Mouse (Mus musculus) MEL (cell line): Measurements from ENCODE around the gene Olfr417. TPM values are rescaled to one million over a fixed set of nuclear protein-coding genes. Genes with fewer than 3 reads are reported as not detected.

ENCODE experiments used
- DNase-seq: peaks from one replicate; pipeline ENCODE4 v3.0.0; 2011; ENCODE audit warnings: low read depth, low spot score
- H3K27ac ChIP-seq: 2 replicates; pipeline ENCODE4 v1.5.1; 2012; ENCODE audit warnings: low read depth, mild to moderate bottlenecking, control low read depth, low read length, moderate library complexity; ENCODE audit not compliant: control insufficient read depth
- H3K27me3 ChIP-seq, 2 experiments: fragments of 150-350 bp in 1 of 2; sonication (generic) in 1 of 2; 2 replicates each; pipeline ENCODE4 v1.6.1; 2012; ENCODE audit warnings: low read length in 2 of 2, mild to moderate bottlenecking in 2 of 2, improper control_type of control experiment in 1 of 2, moderate library complexity in 1 of 2; ENCODE audit not compliant: insufficient read depth in 2 of 2, control insufficient read depth in 1 of 2
- H3K36me3 ChIP-seq, 2 experiments: 2 replicates each; pipeline ENCODE4 v1.6.1; 2012 to 2014; ENCODE audit warnings: low read length in 2 of 2, improper control_type of control experiment in 1 of 2, inconsistent platforms in 1 of 2, mild to moderate bottlenecking in 1 of 2; ENCODE audit not compliant: insufficient read depth in 2 of 2, control insufficient read depth in 1 of 2
- H3K4me1 ChIP-seq, 2 experiments: fragments of 150-350 bp in 1 of 2; sonication (generic) in 1 of 2; 2 replicates each; pipeline ENCODE4 v1.6.1; 2012; ENCODE audit warnings: low read length in 2 of 2, improper control_type of control experiment in 1 of 2, mild to moderate bottlenecking in 1 of 2; ENCODE audit not compliant: insufficient read depth in 2 of 2, control insufficient read depth in 1 of 2
- H3K4me3 ChIP-seq, 2 experiments: fragments of 150-350 bp in 1 of 2; sonication (generic) in 1 of 2; 2 replicates each; pipeline ENCODE4 v1.5.1; 2012; ENCODE audit warnings: low read depth in 2 of 2, low read length in 2 of 2, mild to moderate bottlenecking in 2 of 2, moderate library complexity in 2 of 2, control low read depth in 1 of 2, improper control_type of control experiment in 1 of 2; ENCODE audit not compliant: control insufficient read depth in 1 of 2, insufficient read depth in 1 of 2
- H3K79me2 ChIP-seq: 2 replicates; pipeline ENCODE4 v1.6.1; 2012; ENCODE audit warnings: mild to moderate bottlenecking, low read length, moderate library complexity; ENCODE audit not compliant: control insufficient read depth, poor library complexity, insufficient read depth
- H3K9ac ChIP-seq: 2 replicates; pipeline ENCODE4 v1.6.1; 2012; ENCODE audit warnings: low read depth, mild to moderate bottlenecking, control low read depth, low read length, moderate library complexity; ENCODE audit not compliant: control insufficient read depth, poor library complexity, severe bottlenecking
- H3K9me3 ChIP-seq: fragments of 150-350 bp; sonication (generic); replicated peaks from 2 replicates; pipeline ENCODE4 v1.6.1; 2012; ENCODE audit warnings: mild to moderate bottlenecking, low read length, improper control_type of control experiment, moderate library complexity; ENCODE audit not compliant: insufficient read depth
- BHLHE40 ChIP-seq: IDR thresholded peaks from 2 replicates; pipeline ENCODE4 v1.6.1; 2012; ENCODE audit warnings: low read depth, mild to moderate bottlenecking, inconsistent platforms, low read length, improper control_type of control experiment, borderline replicate concordance
- ELF1 ChIP-seq: IDR thresholded peaks from 2 replicates; pipeline ENCODE4 v1.6.1; 2014; ENCODE audit warnings: low read depth, mild to moderate bottlenecking, inconsistent platforms, low read length, improper control_type of control experiment, moderate library complexity
- ETS1 ChIP-seq: IDR thresholded peaks from 2 replicates; pipeline ENCODE4 v1.6.1; 2012; ENCODE audit warnings: low read depth, mild to moderate bottlenecking, inconsistent platforms, low read length, improper control_type of control experiment, moderate library complexity
- KAT2A ChIP-seq: conservative IDR thresholded peaks from 2 replicates; pipeline ENCODE4 v1.6.1; 2012; ENCODE audit warnings: low read depth, low read length, improper control_type of control experiment, inconsistent platforms
- MXI1 ChIP-seq: IDR thresholded peaks from 2 replicates; pipeline ENCODE4 v1.6.1; 2011; ENCODE audit warnings: mild to moderate bottlenecking, low read depth, low read length, improper control_type of control experiment
- MYB ChIP-seq: IDR thresholded peaks from 2 replicates; pipeline ENCODE4 v1.6.1; 2011; ENCODE audit warnings: mild to moderate bottlenecking, low read depth, low read length, improper control_type of control experiment
- MYC ChIP-seq: IDR thresholded peaks from 2 replicates; pipeline ENCODE4 v1.6.1; 2011; ENCODE audit warnings: low read depth, mild to moderate bottlenecking, low read length, improper control_type of control experiment, moderate library complexity
- NELFE ChIP-seq: IDR thresholded peaks from 2 replicates; pipeline ENCODE4 v1.6.1; 2011; ENCODE audit warnings: low read depth, low read length, improper control_type of control experiment
- NRF1 ChIP-seq: IDR thresholded peaks from 2 replicates; pipeline ENCODE4 v1.6.1; 2014; ENCODE audit warnings: low read depth, mild to moderate bottlenecking, inconsistent platforms, low read length, improper control_type of control experiment, moderate library complexity; ENCODE audit not compliant: poor library complexity, insufficient read depth, severe bottlenecking
- RAD21 ChIP-seq: IDR thresholded peaks from 2 replicates; pipeline ENCODE4 v1.6.1; 2011; ENCODE audit warnings: mild to moderate bottlenecking, low read depth, low read length, improper control_type of control experiment
- TBP ChIP-seq: IDR thresholded peaks from 2 replicates; pipeline ENCODE4 v1.8.0; 2011; ENCODE audit warnings: low read depth, low read length, improper control_type of control experiment
- UBTF ChIP-seq: IDR thresholded peaks from 2 replicates; pipeline ENCODE4 v1.6.1; 2012; ENCODE audit warnings: low read depth, mild to moderate bottlenecking, inconsistent platforms, low read length, improper control_type of control experiment, moderate library complexity, borderline replicate concordance; ENCODE audit not compliant: insufficient read depth
- USF2 ChIP-seq, 2 experiments: IDR thresholded peaks; 2 replicates each; pipeline ENCODE4 v1.6.1; 2011 to 2012; ENCODE audit warnings: improper control_type of control experiment in 2 of 2, low read length in 2 of 2, borderline replicate concordance in 1 of 2, inconsistent platforms in 1 of 2, low read depth in 1 of 2, mild to moderate bottlenecking in 1 of 2; ENCODE audit not compliant: insufficient read depth in 1 of 2
- ZC3H11A ChIP-seq: IDR thresholded peaks from 2 replicates; pipeline ENCODE4 v1.6.1; 2012; ENCODE audit warnings: low read depth, mild to moderate bottlenecking, inconsistent platforms, low read length, improper control_type of control experiment
- ZKSCAN1 ChIP-seq: IDR thresholded peaks from 2 replicates; pipeline ENCODE4 v1.6.1; 2012; ENCODE audit warnings: low read depth, mild to moderate bottlenecking, inconsistent platforms, low read length, improper control_type of control experiment, moderate library complexity
- ZMIZ1 ChIP-seq: IDR thresholded peaks from 2 replicates; pipeline ENCODE4 v1.6.1; 2012; ENCODE audit warnings: low read depth, mild to moderate bottlenecking, inconsistent platforms, low read length, improper control_type of control experiment, moderate library complexity
- polyA plus RNA-seq, 2 experiments: library from polyadenylated mRNA; stranded (reverse) in 1 of 2; unstranded in 1 of 2; fragments of >175 nt in 1 of 2; fragments of >200 nt in 1 of 2; gene quantifications; 2 replicates each; pipeline versions ENCODE4 v1.2.1 to v1.2.4; 2012; ENCODE audit warnings: low replicate concordance in 2 of 2, low read depth in 1 of 2; ENCODE audit not compliant: insufficient read length in 2 of 2, insufficient read depth in 1 of 2, missing spikeins in 1 of 2
- total RNA-seq: library from RNA; depleted of rRNA; stranded (reverse); fragments of 300-350 nt; gene quantifications from 2 replicates; pipeline ENCODE4 v1.2.3, GENCODE M21; 2012; rRNA removed

The Olfr417 gene
- total and polyA plus RNA-seq, 3 experiments, result 0.07 to 0.12 TPM; not detected in 1

DNA sequence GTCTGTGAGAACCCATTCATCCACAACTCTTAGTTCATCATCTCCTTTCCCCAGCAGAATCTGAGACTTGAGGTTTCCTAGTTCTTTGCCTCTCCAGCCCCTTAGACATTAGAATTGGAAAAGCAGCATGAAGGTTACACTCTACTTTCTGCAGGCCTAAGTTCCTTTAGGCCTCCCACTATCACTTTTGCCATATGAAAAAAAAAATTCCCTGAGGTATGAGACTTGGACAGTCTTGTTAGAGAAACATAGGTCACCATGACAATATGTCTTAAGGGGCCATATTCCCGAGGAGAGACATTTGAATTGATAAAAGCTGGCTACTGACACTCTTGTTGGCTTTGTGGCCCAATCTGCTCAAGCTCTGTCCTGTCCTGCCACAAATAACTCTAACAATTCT, 58.8 kb downstream of the Olfr417 start, which contains the start of gene Olfr414:
TSS of gene Olfr414 (plus strand) at position 301 of the 400 bp plus-strand sequence.
- peaks cover 0 to 22% of the 10 kb centered on the region in 2 experiments; a peak in 2 of 4 replicates for H3K36me3 ChIP-seq
- no peak for DNase-seq
- no peak for TF ChIP-seq BHLHE40
- TF ChIP-seq NELFE, result no peak
- TF ChIP-seq ETS1, result no peak
- TF ChIP-seq USF2 (IDR thresholded peaks at IDR 0.05; ENCODE audit: borderline replicate concordance in 1 of 2, insufficient read depth in 1 of 2, low read depth in 1 of 2, low read length in 2 of 2), result no peak
- TF ChIP-seq ZKSCAN1, result no peak
- no peak for TF ChIP-seq ZMIZ1
- no peak for TF ChIP-seq ELF1
- TF ChIP-seq UBTF, result no peak
- no peak for TF ChIP-seq ZC3H11A
- TF ChIP-seq MYB, result no peak
- no peak for TF ChIP-seq NRF1
- TF ChIP-seq MXI1, result no peak
- TF ChIP-seq RAD21, result no peak
- TF ChIP-seq TBP, result no peak
- no peak for TF ChIP-seq KAT2A
- no peak for TF ChIP-seq MYC

More for the DNA sequence above, 58.8 kb downstream of the Olfr417 start, which contains the start of gene Olfr414:
- Histone ChIP-seq H3K4me3 (no peak within 1 kb of the TSS), H3K9ac (no peak within 1 kb of the TSS), H3K27me3 (no peaks in the 10 kb centered on the region), H3K79me2 (no peaks in the 10 kb centered on the region), H3K4me1 (peaks cover 15 to 18% of the 10 kb centered on the region in 2 experiments), H3K27ac (no peak within 1 kb of the TSS), H3K9me3 (no peaks in the 10 kb centered on the region)

Other genes starting within 250 kb of the Olfr417 start
- not detected in 2 replicates for gene Olfr231, start 244.0 kb upstream of the Olfr417 start, total RNA-seq
- gene Olfr231, start 244.0 kb upstream of the Olfr417 start, polyA plus RNA-seq, result not detected
- not detected in 2 replicates for gene Olfr424, start 233.6 kb upstream of the Olfr417 start, total RNA-seq
- not detected for gene Olfr424, start 233.6 kb upstream of the Olfr417 start, polyA plus RNA-seq
- gene Olfr420, start 209.5 kb upstream of the Olfr417 start, total RNA-seq, result not detected in 2 replicates
- not detected for gene Olfr420, start 209.5 kb upstream of the Olfr417 start, polyA plus RNA-seq
- 39.1 and 43.5 TPM in 2 replicates for gene Spta1, start 192.3 kb upstream of the Olfr417 start, total RNA-seq
- gene Spta1, start 192.3 kb upstream of the Olfr417 start, polyA plus RNA-seq, result 10 to 100 TPM; 46.1 to 98.0 TPM
- not detected in 2 replicates for gene Olfr419, start 113.1 kb upstream of the Olfr417 start, total RNA-seq
- under 1 TPM in 1 of 2 experiments, not detected in 1; 0.31 TPM for gene Olfr419, start 113.1 kb upstream of the Olfr417 start, polyA plus RNA-seq
- gene Mptx1, start 34.6 kb upstream of the Olfr417 start, total RNA-seq, result not detected in 2 replicates
- not detected for gene Mptx1, start 34.6 kb upstream of the Olfr417 start, polyA plus RNA-seq
- gene Olfr248, start 25.9 kb downstream of the Olfr417 start, total RNA-seq, result not detected in 2 replicates
- gene Olfr248, start 25.9 kb downstream of the Olfr417 start, polyA plus RNA-seq, result not detected
- gene Olfr414, start 58.9 kb downstream of the Olfr417 start, total RNA-seq, result 0.23 TPM in 1 of 2 replicates, not detected in the other
- gene Olfr414, start 58.9 kb downstream of the Olfr417 start, polyA plus RNA-seq, result under 1 TPM in 1 of 2 experiments, not detected in 1; 0.11 TPM
- not detected in 2 replicates for gene Olfr220, start 77.0 kb downstream of the Olfr417 start, total RNA-seq
- gene Olfr220, start 77.0 kb downstream of the Olfr417 start, polyA plus RNA-seq, result not detected
- not detected in 2 replicates for gene Fmn2, start 136.7 kb downstream of the Olfr417 start, total RNA-seq
- not detected for gene Fmn2, start 136.7 kb downstream of the Olfr417 start, polyA plus RNA-seq